Mouse (Mus musculus) adrenal gland, adult 8-10 months (tissue): ENCODE results near the gene Omd. TPM values are rescaled to one million over a fixed set of nuclear protein-coding genes. Genes with fewer than 3 reads are reported as not detected.
A peak's percentile ranks its signal among the peaks of the same experiment; 100 is the strongest.
"Not testable (repeated sequence)": the region's sequence is repeated elsewhere in the genome, so short reads cannot be mapped to it uniquely, and the experiment has no call there.

Experiments
- DNase-seq: peaks from one replicate; pipeline ENCODE4 v3.0.0; 2022
- total RNA-seq, 4 experiments: library from RNA; stranded (reverse); gene quantifications; 2 replicates each; pipeline ENCODE4 v1.2.4; 2022

Omd gene
- total RNA-seq, result 1 to 10 TPM; 3.1 to 6.9 (median 5.5) TPM

GRCm38 (mm10) chr13:49581541-49582530 lies at the start of gene Omd:
TSS of gene Omd (plus strand) at chr13:49582462.
- no peak for DNase-seq

GRCm38 (mm10) chr13:49536946-49537345 lies 45.3 kb upstream of the Omd start:
- DNase-seq, result peak; percentile 37

GRCm38 (mm10) chr13:49538693-49539092 lies 43.6 kb upstream of the Omd start:
- DNase-seq, result no peak

- no peak for DNase-seq
These were observed 38.0 kb upstream of the Omd start, which contains the start of gene Aspn for GRCm38 (mm10) chr13:49544279-49544678. TSS of gene Aspn (plus strand) at chr13:49544443.

DNA sequence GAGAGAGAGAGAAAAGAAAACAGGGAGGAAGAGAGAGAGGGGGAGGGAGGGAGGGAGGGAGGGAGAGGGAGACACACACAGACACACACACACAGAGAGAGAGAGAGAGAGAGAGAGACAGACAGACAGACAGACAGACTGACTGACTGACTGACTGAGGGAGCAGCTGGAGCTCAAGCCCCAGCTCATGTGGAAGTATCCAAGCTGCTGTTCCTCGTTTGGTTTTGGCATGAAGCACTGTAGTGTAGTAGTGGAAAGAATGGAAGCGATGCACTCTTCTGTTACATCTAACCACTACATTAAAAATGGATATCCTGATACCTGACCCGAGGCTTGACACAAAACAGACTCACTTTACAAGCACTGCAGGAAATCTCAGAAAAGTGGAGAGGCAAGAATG lies 36.6 kb upstream of the Omd start:
- no peak for DNase-seq

DNA sequence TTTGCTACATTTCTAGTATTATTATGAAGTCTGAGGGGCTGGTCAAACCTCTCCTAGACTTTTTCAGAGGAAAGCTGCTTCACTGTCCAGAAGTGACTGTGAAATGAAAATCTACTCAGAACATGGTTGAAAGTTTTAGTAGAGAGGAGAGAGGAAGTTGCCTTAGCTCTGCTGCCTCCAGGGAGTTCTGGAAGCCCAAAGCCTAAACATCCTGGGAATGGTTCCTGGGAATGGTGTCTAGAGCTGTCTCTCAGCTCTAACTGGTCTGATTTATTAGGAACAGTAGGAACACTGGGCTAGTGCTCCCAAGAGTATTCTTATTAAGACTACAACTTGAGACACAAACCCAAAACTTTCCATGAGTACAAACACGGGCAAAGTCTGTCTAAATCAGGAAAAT lies 35.7 kb upstream of the Omd start:
- DNase-seq, result no peak

DNA sequence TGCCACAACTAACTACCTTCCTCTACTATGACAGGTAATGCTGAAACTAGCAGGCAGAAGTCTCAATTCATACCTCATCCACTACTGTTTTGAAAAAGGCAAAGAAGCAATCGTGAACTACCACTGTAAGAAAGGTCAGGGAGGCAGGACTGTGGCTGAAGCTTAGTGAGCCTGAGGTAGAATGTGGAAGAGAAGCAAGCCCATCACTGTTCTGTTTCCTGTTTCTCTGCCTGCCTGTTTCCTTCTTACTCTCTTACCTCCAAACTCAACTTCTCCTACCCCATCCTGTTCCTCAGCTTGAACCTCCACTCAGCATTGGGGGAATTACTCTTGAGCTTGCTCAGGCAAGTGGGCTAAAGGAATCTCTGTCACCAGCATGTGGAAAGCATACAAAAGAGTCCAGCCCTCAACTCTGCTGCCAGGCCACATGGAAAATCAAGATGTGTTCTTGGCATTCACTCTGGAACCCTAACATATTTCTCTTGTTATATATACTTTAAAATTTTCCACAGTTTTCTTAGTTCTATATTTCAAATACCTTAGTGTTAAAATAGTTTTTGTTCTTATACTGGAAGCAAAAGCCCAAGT lies 34.6 kb upstream of the Omd start:
- no peak for DNase-seq

- DNase-seq, result no peak
These were observed 32.6 kb upstream of the Omd start for GRCm38 (mm10) chr13:49549616-49550015.

DNA sequence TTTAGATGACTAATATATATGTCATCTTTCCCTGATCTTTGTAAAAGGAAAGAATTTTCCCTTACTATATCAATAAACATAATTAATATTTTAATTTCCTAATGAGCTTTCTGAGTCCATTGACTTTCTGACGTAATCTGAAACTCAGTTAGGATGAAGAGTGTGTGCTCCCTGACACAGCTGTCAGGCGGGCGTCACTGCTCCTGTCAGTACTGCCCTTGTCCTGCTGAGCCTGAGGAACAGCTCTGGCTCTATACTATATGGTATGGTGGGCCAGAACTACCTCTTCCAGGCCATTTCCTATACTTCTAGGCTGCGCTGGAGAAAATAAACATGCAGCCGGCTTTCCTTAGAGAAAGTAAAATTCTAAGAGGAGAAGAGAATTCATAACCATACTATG lies 27.7 kb upstream of the Omd start:
- DNase-seq, result no peak

DNA sequence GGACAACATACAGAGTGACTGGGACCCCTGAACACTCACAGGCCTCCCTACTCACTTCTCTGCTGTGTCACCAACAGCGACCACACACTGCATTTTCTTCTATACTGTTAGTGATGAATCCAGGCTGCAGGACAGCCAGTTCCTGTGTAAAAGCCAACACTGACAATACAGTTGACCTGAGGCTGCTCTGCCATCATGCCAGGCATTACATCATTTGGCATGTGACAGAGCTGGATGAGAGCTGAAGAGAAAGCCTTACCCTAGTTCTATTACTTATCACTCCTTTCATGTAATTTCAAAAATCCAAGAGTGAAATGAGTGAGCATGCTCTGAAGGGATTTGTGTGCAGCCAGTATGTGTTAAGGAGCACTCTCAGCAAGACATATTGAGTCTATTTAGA lies 26.1 kb upstream of the Omd start:
- no peak for DNase-seq

DNA sequence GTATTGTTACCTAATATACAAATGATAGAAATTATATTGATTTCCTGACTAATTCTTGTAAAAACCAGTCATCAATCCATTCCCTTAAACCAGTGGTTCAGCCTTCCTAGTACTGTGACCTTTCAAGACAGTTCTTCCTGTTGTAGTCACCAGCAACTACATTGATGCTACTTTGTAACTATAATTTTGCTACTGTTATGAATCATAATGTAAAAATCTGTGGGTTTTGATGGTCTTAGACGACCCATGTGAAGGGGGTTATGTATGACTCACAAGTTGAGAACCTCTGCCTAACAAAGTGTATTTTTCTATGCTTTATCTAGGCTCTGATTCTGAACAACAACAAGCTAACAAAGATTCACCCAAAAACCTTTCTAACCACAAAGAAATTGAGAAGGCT lies 25.3 kb upstream of the Omd start:
- no peak for DNase-seq

DNA sequence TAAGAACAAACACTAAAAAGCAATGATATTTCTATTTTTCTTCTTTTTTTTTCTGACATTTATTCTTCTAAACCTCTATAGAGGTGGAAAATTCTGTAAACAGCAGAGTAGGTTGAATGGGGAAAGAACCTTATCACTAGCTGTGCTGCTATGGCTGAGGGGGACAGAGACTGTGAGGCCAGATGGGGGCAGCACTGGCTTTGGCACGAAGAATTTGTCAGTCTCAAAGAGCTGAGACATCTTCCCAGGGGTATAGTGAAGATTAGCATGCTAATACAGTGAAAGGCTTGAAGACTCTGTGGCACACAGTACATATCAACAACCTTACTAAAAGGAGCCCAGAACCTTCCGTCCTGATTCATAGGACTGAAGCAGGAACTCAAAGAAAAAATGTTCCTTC lies 23.1 kb upstream of the Omd start:
- no peak for DNase-seq

DNA sequence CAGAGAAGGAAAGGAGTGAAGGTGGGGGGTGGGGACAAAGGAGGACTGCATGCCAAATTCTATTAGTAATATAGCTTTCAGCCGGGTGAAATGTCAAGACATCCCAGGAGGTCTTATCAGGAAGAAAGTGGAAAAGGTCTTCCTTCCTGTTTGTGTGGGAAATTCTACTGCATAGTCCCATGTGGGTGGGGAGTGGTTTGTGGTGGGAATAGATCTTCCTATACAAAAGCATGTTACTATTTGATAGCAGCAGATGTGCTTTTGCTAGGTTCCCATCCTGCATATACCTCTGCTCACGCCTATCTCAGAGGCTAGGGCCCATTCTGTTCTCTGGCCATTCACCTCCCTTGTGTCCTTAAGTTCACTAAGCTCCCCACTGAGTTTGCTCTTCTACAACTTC lies 21.4 kb upstream of the Omd start:
- no peak for DNase-seq

DNA sequence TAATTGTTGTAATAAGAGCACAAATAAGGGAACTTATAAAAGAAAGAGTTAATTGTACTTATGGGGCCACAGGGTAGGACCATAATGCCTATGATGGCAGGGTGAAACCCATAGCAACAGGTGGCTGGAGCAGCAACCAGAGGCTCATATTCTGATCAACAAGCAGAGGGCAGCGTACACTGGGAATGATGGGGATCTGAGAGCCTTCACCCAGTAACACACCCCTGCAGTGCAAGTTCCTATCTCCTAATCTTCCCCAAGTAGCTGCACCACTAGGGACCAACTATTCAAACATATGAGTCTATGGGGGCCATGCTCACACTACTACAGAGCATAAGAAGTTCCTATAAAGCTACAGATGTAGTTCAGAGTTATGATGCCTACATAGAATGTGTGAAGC lies 17.9 kb upstream of the Omd start:
- no peak for DNase-seq

DNA sequence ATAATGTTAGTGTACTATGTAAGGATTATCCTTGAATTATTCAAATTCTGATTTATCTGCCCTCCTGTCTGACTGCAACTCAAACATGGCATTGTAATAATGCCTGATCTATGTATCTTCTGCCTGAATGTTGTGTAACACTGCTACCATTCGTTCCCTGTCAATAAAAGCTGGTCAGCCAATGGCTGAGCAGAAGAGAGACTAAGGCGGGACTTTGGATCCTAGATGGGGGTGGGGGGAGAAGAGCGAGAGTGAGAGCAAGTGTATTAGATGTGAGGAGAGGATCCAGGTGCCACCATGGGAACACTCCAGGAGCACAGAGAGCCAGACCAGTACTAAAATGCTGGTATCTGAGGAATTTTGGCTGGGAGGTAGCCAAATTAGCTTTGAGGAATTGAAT lies 11.9 kb upstream of the Omd start:
- no peak for DNase-seq

GRCm38 (mm10) chr13:49571418-49571817 lies 10.8 kb upstream of the Omd start:
- DNase-seq, result no peak

GRCm38 (mm10) chr13:49583859-49584258 lies 1.6 kb downstream of the Omd start:
- no peak for DNase-seq

GRCm38 (mm10) chr13:49584307-49585005 lies 2.2 kb downstream of the Omd start:
- no peak for DNase-seq

- no peak for DNase-seq
These were observed 3.8 kb downstream of the Omd start for GRCm38 (mm10) chr13:49586062-49586461.

- not testable (repeated sequence) for DNase-seq
These were observed 20.3 kb downstream of the Omd start for GRCm38 (mm10) chr13:49602541-49602940.

DNA sequence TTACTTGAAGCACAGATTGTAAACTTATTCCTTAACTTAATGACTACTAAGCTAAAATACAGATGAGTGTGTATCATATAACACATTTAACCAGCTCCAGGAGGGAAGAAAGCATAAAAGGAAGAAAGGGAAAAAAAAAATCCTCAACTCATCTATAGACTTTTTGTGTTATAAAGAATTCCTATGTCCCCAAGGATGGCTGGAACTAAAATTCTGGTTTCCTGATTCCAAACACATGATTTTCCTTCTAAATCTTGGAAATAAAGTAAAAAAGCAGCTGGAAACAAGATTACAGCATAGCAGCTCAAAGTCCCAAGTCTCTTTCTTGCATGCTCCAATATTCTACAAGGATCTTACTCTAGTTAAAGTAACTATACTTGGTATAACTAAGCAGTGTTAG lies 21.3 kb downstream of the Omd start:
- no peak for DNase-seq

DNA sequence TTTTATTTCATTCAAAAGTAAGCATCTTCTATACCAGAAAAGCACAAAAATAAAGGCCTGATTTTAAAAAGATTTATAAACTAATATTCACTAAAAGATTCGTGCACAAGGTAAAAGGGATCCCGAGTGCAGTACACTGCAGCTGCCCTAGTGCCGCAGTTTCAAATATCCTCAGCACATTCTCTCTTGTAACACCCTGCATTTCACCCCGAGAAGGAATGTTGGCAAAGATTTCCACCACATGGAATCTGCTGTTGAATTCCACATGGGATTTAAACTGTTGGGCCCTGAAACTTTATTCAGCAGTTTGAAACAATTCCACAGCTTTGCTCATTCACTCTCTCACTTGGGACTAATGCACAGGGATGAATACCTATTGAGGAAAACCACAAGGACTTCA lies 25.5 kb downstream of the Omd start, which contains the start of gene Ogn:
Gene Ogn (plus strand): TSS at position 333 of the 400 bp plus-strand sequence.
- DNase-seq, result no peak
